Mouse (Mus musculus): ENCODE results near the gene Palld. TPM values are rescaled to one million over a fixed set of nuclear protein-coding genes. Genes with fewer than 3 reads are reported as not detected.

Gene Palld
- polyA plus RNA-seq, 1 experiment, result 63.6 TPM

- Histone ChIP-seq H3K27me3 (ENCODE audit: control insufficient read depth, insufficient read depth, low read length, poor library complexity, severe bottlenecking) (no peaks in the 10 kb centered on the region), H3K36me3 (ENCODE audit: control insufficient read depth, insufficient read depth, low read length, poor library complexity, severe bottlenecking) (no peaks in the 10 kb centered on the region), H3K4me1 (ENCODE audit: control insufficient read depth, insufficient read depth, low read length) (no peaks in the 10 kb centered on the region), H3K4me3 (ENCODE audit: low read depth, low read length) (no peak overlapping the region), H3K27ac (ENCODE audit: insufficient read depth, low read length) (no peak overlapping the region), H3K9me3 (replicated peaks; ENCODE audit: control insufficient read depth, insufficient read depth, low read length, poor library complexity, severe bottlenecking) (no peaks in the 10 kb centered on the region), H3K9ac (ENCODE audit: low read depth, poor library complexity, severe bottlenecking) (no peak overlapping the region)
- no peak for TF ChIP-seq POLR2A (IDR thresholded peaks at IDR 0.05; ENCODE audit: insufficient read depth, low read length)
- no peak for TF ChIP-seq CTCF (IDR thresholded peaks at IDR 0.05; ENCODE audit: low read depth, low read length)
- no peak for TF ChIP-seq EP300 (IDR thresholded peaks at IDR 0.05; ENCODE audit: insufficient read depth, low read depth, low read length)
These were observed 427.2 kb downstream of the Palld start for GRCm38 (mm10) chr8:61475251-61475673.

GRCm38 (mm10) chr8:61470213-61470612 is 432.3 kb downstream of the Palld start:
- Histone ChIP-seq H3K27me3 (ENCODE audit: control insufficient read depth, insufficient read depth, low read length, poor library complexity, severe bottlenecking) (no peaks in the 10 kb centered on the region; the same call in 1 of the 2 replicates), H3K4me3 (ENCODE audit: low read depth, low read length) (no peak overlapping the region), H3K9me3 (replicated peaks; ENCODE audit: control insufficient read depth, insufficient read depth, low read length, poor library complexity, severe bottlenecking) (0 out of 2 replicates have a peak, but pooled peaks cover 4% of the 10 kb centered on the region), H3K36me3 (ENCODE audit: control insufficient read depth, insufficient read depth, low read length, poor library complexity, severe bottlenecking) (no peaks in the 10 kb centered on the region), H3K4me1 (ENCODE audit: control insufficient read depth, insufficient read depth, low read length) (no peaks in the 10 kb centered on the region), H3K27ac (ENCODE audit: insufficient read depth, low read length) (no peak overlapping the region), H3K9ac (ENCODE audit: low read depth, poor library complexity, severe bottlenecking) (no peak overlapping the region)
- TF ChIP-seq EP300 (IDR thresholded peaks at IDR 0.05; ENCODE audit: insufficient read depth, low read depth, low read length), result no peak
- TF ChIP-seq CTCF (IDR thresholded peaks at IDR 0.05; ENCODE audit: low read depth, low read length), result no peak
- TF ChIP-seq POLR2A (IDR thresholded peaks at IDR 0.05; ENCODE audit: insufficient read depth, low read length), result no peak

- Histone ChIP-seq H3K9me3 (replicated peaks; ENCODE audit: control insufficient read depth, insufficient read depth, low read length, poor library complexity, severe bottlenecking) (0 out of 2 replicates have a peak, but pooled peaks cover 4% of the 10 kb centered on the region), H3K36me3 (ENCODE audit: control insufficient read depth, insufficient read depth, low read length, poor library complexity, severe bottlenecking) (no peaks in the 10 kb centered on the region), H3K27me3 (ENCODE audit: control insufficient read depth, insufficient read depth, low read length, poor library complexity, severe bottlenecking) (no peaks in the 10 kb centered on the region; the same call in 1 of the 2 replicates), H3K27ac (ENCODE audit: insufficient read depth, low read length) (no peak overlapping the region), H3K9ac (ENCODE audit: low read depth, poor library complexity, severe bottlenecking) (no peak overlapping the region), H3K4me3 (ENCODE audit: low read depth, low read length) (no peak overlapping the region), H3K4me1 (ENCODE audit: control insufficient read depth, insufficient read depth, low read length) (no peaks in the 10 kb centered on the region)
- no peak for TF ChIP-seq POLR2A (IDR thresholded peaks at IDR 0.05; ENCODE audit: insufficient read depth, low read length)
- no peak for TF ChIP-seq EP300 (IDR thresholded peaks at IDR 0.05; ENCODE audit: insufficient read depth, low read depth, low read length)
- no peak for TF ChIP-seq CTCF (IDR thresholded peaks at IDR 0.05; ENCODE audit: low read depth, low read length)
These were observed 435.0 kb downstream of the Palld start for GRCm38 (mm10) chr8:61467553-61467815.

GRCm38 (mm10) chr8:61466696-61467552 is 435.6 kb downstream of the Palld start:
- TF ChIP-seq CTCF (IDR thresholded peaks at IDR 0.05; ENCODE audit: low read depth, low read length), result no peak
- TF ChIP-seq POLR2A (IDR thresholded peaks at IDR 0.05; ENCODE audit: insufficient read depth, low read length), result no peak
- no peak for TF ChIP-seq EP300 (IDR thresholded peaks at IDR 0.05; ENCODE audit: insufficient read depth, low read depth, low read length)
- 0 out of 2 replicates have a peak, but pooled peaks cover 4% of the 10 kb centered on the region for H3K9me3 ChIP-seq (replicated peaks; ENCODE audit: control insufficient read depth, insufficient read depth, low read length, poor library complexity, severe bottlenecking)
- no peak overlapping the region for H3K27ac ChIP-seq (ENCODE audit: insufficient read depth, low read length)
- no peaks in the 10 kb centered on the region; the same call in 1 of the 2 replicates for H3K27me3 ChIP-seq (ENCODE audit: control insufficient read depth, insufficient read depth, low read length, poor library complexity, severe bottlenecking)
- H3K36me3 ChIP-seq (ENCODE audit: control insufficient read depth, insufficient read depth, low read length, poor library complexity, severe bottlenecking), result no peaks in the 10 kb centered on the region
- H3K4me1 ChIP-seq (ENCODE audit: control insufficient read depth, insufficient read depth, low read length), result no peaks in the 10 kb centered on the region
- no peak overlapping the region for H3K9ac ChIP-seq (ENCODE audit: low read depth, poor library complexity, severe bottlenecking)
- H3K4me3 ChIP-seq (ENCODE audit: low read depth, low read length), result no peak overlapping the region

- Histone ChIP-seq H3K9ac (ENCODE audit: low read depth, poor library complexity, severe bottlenecking) (no peak overlapping the region), H3K4me1 (ENCODE audit: control insufficient read depth, insufficient read depth, low read length) (no peaks in the 10 kb centered on the region), H3K4me3 (ENCODE audit: low read depth, low read length) (no peak overlapping the region), H3K36me3 (ENCODE audit: control insufficient read depth, insufficient read depth, low read length, poor library complexity, severe bottlenecking) (no peaks in the 10 kb centered on the region), H3K9me3 (replicated peaks; ENCODE audit: control insufficient read depth, insufficient read depth, low read length, poor library complexity, severe bottlenecking) (0 out of 2 replicates have a peak, but pooled peaks cover 3% of the 10 kb centered on the region), H3K27me3 (ENCODE audit: control insufficient read depth, insufficient read depth, low read length, poor library complexity, severe bottlenecking) (no peaks in the 10 kb centered on the region; the same call in 1 of the 2 replicates), H3K27ac (ENCODE audit: insufficient read depth, low read length) (no peak overlapping the region)
- no peak for TF ChIP-seq CTCF (IDR thresholded peaks at IDR 0.05; ENCODE audit: low read depth, low read length)
- no peak for TF ChIP-seq POLR2A (IDR thresholded peaks at IDR 0.05; ENCODE audit: insufficient read depth, low read length)
- TF ChIP-seq EP300 (IDR thresholded peaks at IDR 0.05; ENCODE audit: insufficient read depth, low read depth, low read length), result no peak
These were observed 438.1 kb downstream of the Palld start for GRCm38 (mm10) chr8:61464393-61464792.

- H3K4me3 ChIP-seq (ENCODE audit: low read depth, low read length), result no peak overlapping the region
- no peaks in the 10 kb centered on the region for H3K4me1 ChIP-seq (ENCODE audit: control insufficient read depth, insufficient read depth, low read length)
- H3K27ac ChIP-seq (ENCODE audit: insufficient read depth, low read length), result no peak overlapping the region
- TF ChIP-seq POLR2A (IDR thresholded peaks at IDR 0.05; ENCODE audit: insufficient read depth, low read length), result no peak
- TF ChIP-seq EP300 (IDR thresholded peaks at IDR 0.05; ENCODE audit: insufficient read depth, low read depth, low read length), result no peak
- no peak for TF ChIP-seq CTCF (IDR thresholded peaks at IDR 0.05; ENCODE audit: low read depth, low read length)
- no peaks in the 10 kb centered on the region; the same call in 1 of the 2 replicates for H3K27me3 ChIP-seq (ENCODE audit: control insufficient read depth, insufficient read depth, low read length, poor library complexity, severe bottlenecking)
- H3K36me3 ChIP-seq (ENCODE audit: control insufficient read depth, insufficient read depth, low read length, poor library complexity, severe bottlenecking), result no peaks in the 10 kb centered on the region
- H3K9me3 ChIP-seq (replicated peaks; ENCODE audit: control insufficient read depth, insufficient read depth, low read length, poor library complexity, severe bottlenecking), result no peaks in the 10 kb centered on the region
- H3K9ac ChIP-seq (ENCODE audit: low read depth, poor library complexity, severe bottlenecking), result no peak overlapping the region
These were observed 440.3 kb downstream of the Palld start for GRCm38 (mm10) chr8:61462221-61462620.

Other genes starting within 250 kb of the Palld start
- gene Ddx60, start 25.4 kb upstream of the Palld start, polyA plus RNA-seq (2011; ENCODE audit: insufficient read depth, insufficient read length, low read depth, missing spikeins), result 1.3 and 1.5 TPM in 2 replicates
- not detected in 2 replicates for gene Anxa10, start 220.5 kb upstream of the Palld start, polyA plus RNA-seq (2011; ENCODE audit: insufficient read depth, insufficient read length, low read depth, missing spikeins)

Data from ES-Bruce4 (cell line).